In the genomic region with DNA sequence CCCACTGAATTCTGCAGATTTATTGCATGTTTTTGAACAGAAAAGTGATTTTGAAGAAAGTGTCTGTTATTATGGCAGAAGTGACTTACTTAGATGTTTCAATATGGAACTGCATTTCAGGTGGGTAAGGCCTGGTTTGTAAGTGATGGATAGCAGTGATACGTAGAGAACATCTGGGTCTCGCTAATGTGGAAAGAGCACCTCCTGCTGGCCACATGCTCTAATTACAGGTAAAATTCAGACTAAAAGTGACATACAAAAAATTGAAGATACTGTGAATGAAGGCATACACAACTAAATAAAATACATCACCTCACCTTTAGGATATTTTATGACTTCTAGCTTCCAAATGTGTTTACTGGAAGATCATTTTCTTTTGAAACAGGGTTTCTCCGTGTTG, we compare ENCODE assay signal across 16 mouse cellular contexts.
DNase-seq lines count a peak whose midpoint lies in the region; ATAC-seq and TF ChIP-seq lines count a peak whose summit lies in the region.
"Had no signal": no experiment of that assay in that cellular context is flagged by ENCODE, and none has a peak within 500 bp of the region (broad histone marks: within the 10 kb centered on the region; RNA-seq: fewer than 3 reads in every experiment).

No protein-coding gene starts in this region.

- no peak overlapping the region for H3K9ac ChIP-seq in intestine, postnatal 0 days (ENCODE audit: low read depth, low read length)
- no peak overlapping the region for H3K9ac ChIP-seq in intestine, embryonic 16.5 days (ENCODE audit: low read depth, low read length)
- no peak overlapping the region for H3K9ac ChIP-seq in lung, postnatal 0 days (replicated peaks; ENCODE audit: low read depth)
- H3K9ac ChIP-seq in ES-E14 (ENCODE audit: insufficient read depth, low read depth, low read length, poor library complexity, severe bottlenecking): no peak overlapping the region
- H3K9ac ChIP-seq in forebrain, embryonic 13.5 days: no peak overlapping the region
- H3K9ac ChIP-seq: limb, embryonic 12.5 days; lung, embryonic 15.5 days had no signal

- no peaks in the 10 kb centered on the region for H3K27me3 ChIP-seq in intestine, postnatal 0 days (replicated peaks; ENCODE audit: control insufficient read depth, insufficient read depth, low read length)
- no peaks in the 10 kb centered on the region for H3K27me3 ChIP-seq in intestine, embryonic 16.5 days (replicated peaks; ENCODE audit: control insufficient read depth, insufficient read depth, low read length)
- no peaks in the 10 kb centered on the region for H3K27me3 ChIP-seq in lung, postnatal 0 days (replicated peaks; ENCODE audit: insufficient read depth, low read length)
- H3K27me3 ChIP-seq in splenic B cell, adult 2 months (ENCODE audit: control insufficient read depth, insufficient read depth, low read length, poor library complexity, severe bottlenecking): no peaks in the 10 kb centered on the region
- no peaks in the 10 kb centered on the region for H3K27me3 ChIP-seq in forebrain, embryonic 13.5 days
- H3K27me3 ChIP-seq: limb, embryonic 12.5 days; lung, embryonic 15.5 days had no signal

- in situ Hi-C loops in ES-E14 (cut with MboI; ENCODE audit: low sequenced_read_pairs in 2 of 2, unreplicated experiment in 2 of 2): no loop called here

- no peak overlapping the region for H3K4me2 ChIP-seq in intestine, postnatal 0 days (replicated peaks; ENCODE audit: low read depth)
- H3K4me2 ChIP-seq in intestine, embryonic 16.5 days (ENCODE audit: low read depth, low read length): no peak overlapping the region
- H3K4me2 ChIP-seq in lung, postnatal 0 days (replicated peaks; ENCODE audit: low read depth, low read length): no peak overlapping the region
- no peak overlapping the region for H3K4me2 ChIP-seq in forebrain, embryonic 13.5 days
- H3K4me2 ChIP-seq: limb, embryonic 12.5 days; lung, embryonic 15.5 days had no signal

- DNase-seq in lung, postnatal 0 days (ENCODE audit: low spot score): no peak
- DNase-seq in lung, postnatal 4 days: no peak
- DNase-seq in ES-E14 (ENCODE audit: low read depth, low spot score): peak; percentile 22
- DNase-seq in splenic B cell, adult 2 months (ENCODE audit: low read depth, low spot score): peak; percentile 1
- no peak for DNase-seq in right cerebral cortex, postnatal 10 days (ENCODE audit: low spot score in 2 of 2)
- DNase-seq: adrenal gland, postnatal 36 days; kidney, adult 11 months; kidney, postnatal 4 days had no signal

- H3K9me3 ChIP-seq in intestine, postnatal 0 days (ENCODE audit: control insufficient read depth): no peaks in the 10 kb centered on the region
- H3K9me3 ChIP-seq in intestine, embryonic 16.5 days (ENCODE audit: control insufficient read depth, low read length): no peaks in the 10 kb centered on the region
- H3K9me3 ChIP-seq in lung, postnatal 0 days (ENCODE audit: low read length): 0 out of 2 replicates have a peak, but pooled peaks cover 3% of the 10 kb centered on the region
- no peaks in the 10 kb centered on the region for H3K9me3 ChIP-seq in ES-E14 (ENCODE audit: control insufficient read depth, insufficient read depth, low read depth, low read length)
- H3K9me3 ChIP-seq in forebrain, embryonic 13.5 days (replicated peaks): peaks cover 5% of the 10 kb centered on the region
- H3K9me3 ChIP-seq: lung, embryonic 15.5 days had no signal

- no peak overlapping the region for H3K4me3 ChIP-seq in intestine, postnatal 0 days (ENCODE audit: low read depth, low read length)
- no peak overlapping the region for H3K4me3 ChIP-seq in intestine, embryonic 16.5 days (ENCODE audit: low read length)
- no peak overlapping the region for H3K4me3 ChIP-seq in lung, postnatal 0 days (ENCODE audit: low read depth, low read length)
- H3K4me3 ChIP-seq in ES-E14 (ENCODE audit: insufficient read depth in 1 of 2, low read depth in 1 of 2, low read length in 2 of 2, poor library complexity in 1 of 2, severe bottlenecking in 1 of 2): no peak overlapping the region
- H3K4me3 ChIP-seq in forebrain, embryonic 13.5 days: no peak overlapping the region
- H3K4me3 ChIP-seq: embryonic facial prominence, embryonic 10.5 days; erythroblast, embryonic 14.5 days; limb, embryonic 12.5 days; lung, embryonic 15.5 days; megakaryocyte, embryonic 14.5 days had no signal

- ATAC-seq in intestine, postnatal 0 days: no peak
- ATAC-seq in intestine, embryonic 16.5 days: no peak
- ATAC-seq in lung, postnatal 0 days: no peak
- ATAC-seq in forebrain, embryonic 13.5 days: no peak

- TF ChIP-seq CTCF in intestine, postnatal 0 days (IDR thresholded peaks at IDR 0.05; ENCODE audit: low read depth): peak; percentile 45
- peak; percentile 17; the same call in 1 of the 2 replicates for TF ChIP-seq CTCF in lung, postnatal 0 days (IDR thresholded peaks at IDR 0.05)

- no peaks in the 10 kb centered on the region for H3K36me3 ChIP-seq in intestine, postnatal 0 days (ENCODE audit: control insufficient read depth, insufficient read depth)
- no peaks in the 10 kb centered on the region for H3K36me3 ChIP-seq in intestine, embryonic 16.5 days (ENCODE audit: control insufficient read depth, insufficient read depth, low read length)
- no peaks in the 10 kb centered on the region for H3K36me3 ChIP-seq in lung, postnatal 0 days (ENCODE audit: insufficient read depth, low read length)
- no peaks in the 10 kb centered on the region for H3K36me3 ChIP-seq in ES-E14 (ENCODE audit: control insufficient read depth, insufficient read depth, low read length, poor library complexity, severe bottlenecking)
- H3K36me3 ChIP-seq in splenic B cell, adult 2 months (ENCODE audit: control insufficient read depth, insufficient read depth, low read length, poor library complexity, severe bottlenecking): no peaks in the 10 kb centered on the region
- peaks cover 78% of the 10 kb centered on the region for H3K36me3 ChIP-seq in forebrain, embryonic 13.5 days (ENCODE audit: poor library complexity, severe bottlenecking)

- H3K4me1 ChIP-seq in intestine, postnatal 0 days (replicated peaks; ENCODE audit: control insufficient read depth, insufficient read depth, low read length): no peaks in the 10 kb centered on the region
- peaks cover 3% of the 10 kb centered on the region; the same call in 1 of the 2 replicates for H3K4me1 ChIP-seq in intestine, embryonic 16.5 days (ENCODE audit: control insufficient read depth, insufficient read depth, low read length)
- no peaks in the 10 kb centered on the region for H3K4me1 ChIP-seq in lung, postnatal 0 days (ENCODE audit: insufficient read depth, low read depth, low read length)
- H3K4me1 ChIP-seq in ES-E14 (ENCODE audit: control insufficient read depth in 2 of 2, insufficient read depth in 2 of 2, low read length in 2 of 2, poor library complexity in 1 of 2): no peaks in the 10 kb centered on the region
- H3K4me1 ChIP-seq in forebrain, embryonic 13.5 days: no peaks in the 10 kb centered on the region
- H3K4me1 ChIP-seq: embryonic facial prominence, embryonic 10.5 days; limb, embryonic 12.5 days had no signal

- TF ChIP-seq EP300 in lung, postnatal 0 days (IDR thresholded peaks at IDR 0.05): no peak

- WGBS in intestine, postnatal 0 days: 91% methylated on average over 3 of the region's 3 CpGs
- WGBS in intestine, embryonic 16.5 days: 90% methylated on average over 3 of the region's 3 CpGs
- 91% methylated on average over 3 of the region's 3 CpGs for WGBS in lung, postnatal 0 days
- 97% methylated on average over 3 of the region's 3 CpGs for WGBS in forebrain, embryonic 13.5 days

- no peak overlapping the region for H3K27ac ChIP-seq in intestine, postnatal 0 days (ENCODE audit: low read depth, low read length)
- H3K27ac ChIP-seq in intestine, embryonic 16.5 days (ENCODE audit: low read length): no peak overlapping the region
- H3K27ac ChIP-seq in lung, postnatal 0 days (ENCODE audit: low read length): no peak overlapping the region
- no peak overlapping the region for H3K27ac ChIP-seq in ES-E14 (ENCODE audit: insufficient read depth, low read depth, low read length, poor library complexity, severe bottlenecking)
- no peak overlapping the region for H3K27ac ChIP-seq in forebrain, embryonic 13.5 days
- H3K27ac ChIP-seq: embryonic facial prominence, embryonic 10.5 days; limb, embryonic 12.5 days; lung, embryonic 15.5 days had no signal

TF ChIP-seq in ES-E14, 5 proteins besides CTCF, POLR2A, EP300 and RAD21:
- TF ChIP-seq CHD2 (IDR thresholded peaks at IDR 0.05; ENCODE audit: low read depth, low read length) (no peak), ZC3H11A (IDR thresholded peaks at IDR 0.05; ENCODE audit: borderline replicate concordance, low read depth, low read length) (no peak), ZNF384 (IDR thresholded peaks at IDR 0.05; ENCODE audit: low read depth, low read length) (no peak), MAFK (IDR thresholded peaks at IDR 0.05; ENCODE audit: insufficient read depth, low read depth, low read length) (no peak), HCFC1 (IDR thresholded peaks at IDR 0.05; ENCODE audit: borderline replicate concordance, insufficient read depth, low read length) (no peak)

Comparison
In these comparisons a context has a peak if more than half of its experiments do, and no peak if none do; other contexts are left out.
1. DNase-seq: peak in ES-E14 (single experiment) and splenic B cell, adult 2 months (single experiment); none in lung, postnatal 0 days (single experiment), lung, postnatal 4 days (0 of 2) and right cerebral cortex, postnatal 10 days (0 of 2).